Mouse (Mus musculus) liver, embryonic 14 days (tissue): ENCODE measurements around the gene Clip3. TPM values are rescaled to one million over a fixed set of nuclear protein-coding genes. Genes with fewer than 3 reads are reported as not detected.

Experiments used
- polyA plus RNA-seq: library from polyadenylated mRNA; depleted of rRNA; stranded (reverse); fragments of >200 nt; gene quantifications from 2 replicates; pipeline ENCODE4 v1.2.3, GENCODE M21; 2012; rRNA removed

Gene Clip3
- 0.85 and 0.99 TPM in 2 replicates for polyA plus RNA-seq

GRCm38 (mm10) chr7:30291215-30292131 lies at the start of gene Clip3:
TSS of gene Clip3 (plus strand) at chr7:30291728.

GRCm38 (mm10) chr7:30279951-30280669 lies 11.4 kb upstream of the Clip3 start, which contains the start of the genes Thap8 and Wdr62:
TSS of gene Thap8 (plus strand) at chr7:30280094.
TSS of gene Wdr62 (minus strand) at chr7:30280419.

GRCm38 (mm10) chr7:30308076-30309005 lies 16.8 kb downstream of the Clip3 start, which contains the start of gene Alkbh6:
TSS of gene Alkbh6 (plus strand) at chr7:30308717.

DNA sequence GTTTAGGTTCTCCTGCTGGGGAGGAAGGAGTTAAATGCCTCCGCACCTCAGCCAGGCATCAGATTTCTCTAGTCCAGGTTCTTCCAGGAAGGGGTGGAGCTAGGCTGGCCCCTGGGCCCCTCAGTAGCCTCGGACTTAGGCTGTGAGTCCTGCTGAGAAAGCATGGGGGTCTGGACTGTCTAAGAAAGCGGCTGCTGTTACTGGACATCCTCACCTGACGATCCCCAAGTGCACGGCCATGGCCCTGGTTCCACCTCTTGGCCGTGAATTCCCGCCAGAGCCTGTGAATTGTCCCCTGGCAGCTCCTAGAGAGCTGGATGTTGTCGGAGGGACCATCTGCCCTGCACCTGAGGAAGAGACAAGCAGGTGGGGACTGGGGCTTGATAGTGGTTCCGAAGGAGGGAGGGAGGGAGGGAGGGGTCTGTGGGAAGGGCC lies 23.2 kb downstream of the Clip3 start, which contains the start of gene Syne4:
Gene Syne4 (plus strand): TSS at position 87 of the 435 bp plus-strand sequence.

DNA sequence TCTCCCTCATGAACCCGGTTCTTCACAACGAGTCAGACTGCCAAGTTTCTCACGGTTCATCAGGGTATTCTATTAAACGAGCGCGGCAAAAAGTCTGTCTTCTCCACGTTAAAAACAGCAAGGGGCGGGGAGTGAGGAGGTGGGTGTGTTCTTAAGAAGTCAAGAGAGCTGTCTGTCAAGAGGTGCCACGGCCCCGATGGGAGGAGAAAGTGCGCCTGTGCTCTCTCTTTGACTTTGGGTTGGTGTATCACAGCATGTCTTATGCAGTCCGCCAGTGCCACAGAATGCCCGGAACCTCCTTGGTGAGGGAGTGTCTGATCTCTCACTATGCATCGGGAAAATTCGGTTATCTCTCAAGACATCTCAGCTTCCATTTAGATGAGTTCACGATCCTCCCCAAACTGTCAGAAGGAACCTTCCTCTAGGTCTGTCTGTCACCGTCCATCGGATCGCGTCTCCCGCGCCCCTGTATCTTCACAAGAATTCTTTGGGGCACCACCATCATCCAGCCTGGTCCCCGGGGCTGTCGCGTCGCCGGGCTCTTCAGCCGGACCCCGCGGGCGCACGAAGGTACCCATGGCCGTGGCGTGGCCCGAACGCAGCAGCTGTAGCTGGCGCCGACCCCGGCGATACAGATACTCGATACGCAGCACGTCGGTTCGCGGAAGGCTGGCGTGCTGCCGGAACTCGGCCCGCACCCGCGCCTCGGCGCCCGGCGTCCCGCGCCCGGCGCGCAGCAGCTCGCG lies 30.2 kb downstream of the Clip3 start, which contains the start of gene E130208F15Rik:
Gene E130208F15Rik (plus strand): TSS at position 202 of the 746 bp plus-strand sequence.

DNA sequence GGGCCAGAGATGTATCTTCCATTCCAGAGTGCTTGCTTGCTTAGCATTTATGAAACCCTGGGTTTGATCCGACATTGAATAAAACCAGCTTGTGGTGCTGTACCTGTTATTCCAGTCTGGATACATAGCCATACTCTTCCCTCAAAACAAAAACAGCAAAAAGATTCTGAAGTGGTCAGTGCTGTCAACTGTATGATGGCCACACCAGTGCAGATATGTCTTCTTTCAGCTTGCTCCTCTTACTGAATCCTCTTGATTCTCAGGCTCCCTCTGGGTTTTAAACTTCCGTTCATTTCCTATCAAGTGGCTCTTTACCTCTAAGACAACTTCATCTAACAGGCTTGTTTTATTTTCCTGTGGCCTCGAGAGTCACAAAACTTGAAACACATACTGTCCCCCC lies 32.3 kb downstream of the Clip3 start, which contains the start of gene Sdhaf1:
Gene Sdhaf1 (minus strand): TSS at position 101 of the 400 bp plus-strand sequence.

Other genes with a start within 250 kb of the Clip3 start
- 0.31 and 0.33 TPM in 2 replicates for gene Zfp14, start 240.3 kb upstream of the Clip3 start, polyA plus RNA-seq
- gene Zfp82, start 218.8 kb upstream of the Clip3 start, polyA plus RNA-seq, result 0.60 and 0.68 TPM in 2 replicates
- gene Gm26920, start 201.3 kb upstream of the Clip3 start, polyA plus RNA-seq, result 0.02 TPM in 2 replicates
- 1.1 and 1.2 TPM in 2 replicates for gene Zfp566, start 201.2 kb upstream of the Clip3 start, polyA plus RNA-seq
- 5.0 and 5.6 TPM in 2 replicates for gene Zfp260, start 197.0 kb upstream of the Clip3 start, polyA plus RNA-seq
- gene Zfp382, start 169.8 kb upstream of the Clip3 start, polyA plus RNA-seq, result 0.57 and 0.73 TPM in 2 replicates
- 22.7 and 23.5 TPM in 2 replicates for gene Zfp146, start 122.0 kb upstream of the Clip3 start, polyA plus RNA-seq
- 2.8 and 3.4 TPM in 2 replicates for gene Cox7a1, start 107.6 kb upstream of the Clip3 start, polyA plus RNA-seq
- gene Capns1, start 92.9 kb upstream of the Clip3 start, polyA plus RNA-seq, result 109 and 119 TPM in 2 replicates
- 64.7 and 70.6 TPM in 2 replicates for gene Polr2i, start 59.8 kb upstream of the Clip3 start, polyA plus RNA-seq
- gene Tbcb, start 59.5 kb upstream of the Clip3 start, polyA plus RNA-seq, result 24.6 and 27.0 TPM in 2 replicates
- 0.07 TPM in 1 of 2 replicates, not detected in the other for gene Ovol3, start 56.0 kb upstream of the Clip3 start, polyA plus RNA-seq
- not detected in 2 replicates for gene Thap8, start 11.6 kb upstream of the Clip3 start, polyA plus RNA-seq
- 12.3 and 12.9 TPM in 2 replicates for gene Wdr62, start 11.3 kb upstream of the Clip3 start, polyA plus RNA-seq
- 13.6 and 13.9 TPM in 2 replicates for gene Alkbh6, start 17.0 kb downstream of the Clip3 start, polyA plus RNA-seq
- gene Syne4, start 23.1 kb downstream of the Clip3 start, polyA plus RNA-seq, result 9.4 and 10.6 TPM in 2 replicates
- 0.12 and 0.16 TPM in 2 replicates for gene E130208F15Rik, start 30.0 kb downstream of the Clip3 start, polyA plus RNA-seq
- gene Sdhaf1, start 32.2 kb downstream of the Clip3 start, polyA plus RNA-seq, result 4.5 and 5.2 TPM in 2 replicates
- 1.1 and 1.2 TPM in 2 replicates for gene Lrfn3, start 71.0 kb downstream of the Clip3 start, polyA plus RNA-seq
- gene Tyrobp, start 122.0 kb downstream of the Clip3 start, polyA plus RNA-seq, result 65.2 and 83.0 TPM in 2 replicates
- gene Hcst, start 128.1 kb downstream of the Clip3 start, polyA plus RNA-seq, result 2.0 and 2.7 TPM in 2 replicates
- 0.76 and 1.2 TPM in 2 replicates for gene Nfkbid, start 130.0 kb downstream of the Clip3 start, polyA plus RNA-seq
- gene Aplp1, start 153.8 kb downstream of the Clip3 start, polyA plus RNA-seq, result 2.6 and 3.0 TPM in 2 replicates
- gene Kirrel2, start 166.0 kb downstream of the Clip3 start, polyA plus RNA-seq, result 0.06 and 0.09 TPM in 2 replicates
- gene Nphs1, start 166.6 kb downstream of the Clip3 start, polyA plus RNA-seq, result 0.06 and 0.07 TPM in 2 replicates
- gene Prodh2, start 201.9 kb downstream of the Clip3 start, polyA plus RNA-seq, result 40.2 and 47.9 TPM in 2 replicates
- 5.9 and 7.3 TPM in 2 replicates for gene Arhgap33, start 243.3 kb downstream of the Clip3 start, polyA plus RNA-seq